Mouse (Mus musculus) CH12.LX (cell line): ENCODE data around the gene Cstad. TPM values are rescaled to one million over a fixed set of nuclear protein-coding genes. Genes with fewer than 3 reads are reported as not detected.

ENCODE experiments used
- DNase-seq: peaks from one replicate; pipeline ENCODE4 v3.0.0-alpha.2; 2013; ENCODE audit errors: extremely low read depth
- H3K27ac ChIP-seq: 2 replicates; pipeline ENCODE4 v1.5.1; 2012; ENCODE audit warnings: low read depth, mild to moderate bottlenecking, control low read depth, moderate library complexity; ENCODE audit not compliant: insufficient read depth
- H3K27me3 ChIP-seq: replicated peaks from 2 replicates; pipeline ENCODE3; 2012; ENCODE audit warnings: inconsistent platforms
- H3K36me3 ChIP-seq, 2 experiments: replicated peaks in 1 of 2; 2 replicates each; pipeline versions ENCODE3 to v1.6.1; 2012; ENCODE audit warnings: inconsistent platforms in 1 of 2, low read length in 1 of 2, mild to moderate bottlenecking in 1 of 2, mixed read lengths in 1 of 2, moderate library complexity in 1 of 2; ENCODE audit not compliant: control insufficient read depth in 1 of 2, insufficient read depth in 1 of 2
- H3K4me1 ChIP-seq, 2 experiments: 2 replicates each; pipeline ENCODE4 v1.6.1; 2012; ENCODE audit warnings: inconsistent platforms in 1 of 2, moderate library complexity in 1 of 2; ENCODE audit not compliant: insufficient read depth in 2 of 2, control insufficient read depth in 1 of 2
- H3K4me2 ChIP-seq: 2 replicates; pipeline ENCODE4 v1.6.1; 2012; ENCODE audit warnings: low read depth, mild to moderate bottlenecking, control low read depth; ENCODE audit not compliant: poor library complexity, insufficient read depth, severe bottlenecking
- H3K4me3 ChIP-seq, 3 experiments: fragments of 150-350 bp in 1 of 3; sonication (generic) in 1 of 3; replicated peaks in 1 of 3; 2 replicates each; pipeline versions ENCODE3 to v1.5.1; 2011 to 2012; ENCODE audit warnings: low read depth in 2 of 3, low read length in 2 of 3, mild to moderate bottlenecking in 2 of 3, moderate library complexity in 2 of 3, control low read depth in 1 of 3, improper control_type of control experiment in 1 of 3, inconsistent platforms in 1 of 3, mixed read lengths in 1 of 3; ENCODE audit not compliant: poor library complexity in 1 of 3
- H3K79me2 ChIP-seq: replicated peaks from 2 replicates; pipeline ENCODE4 v1.6.1; 2012; ENCODE audit warnings: mild to moderate bottlenecking, moderate library complexity; ENCODE audit not compliant: control insufficient read depth, poor library complexity, insufficient read depth, severe bottlenecking; ENCODE audit errors: extremely low read depth
- H3K9ac ChIP-seq: 2 replicates; pipeline ENCODE4 v1.6.1; 2012; ENCODE audit warnings: low read depth, mild to moderate bottlenecking, control low read depth, moderate library complexity; ENCODE audit not compliant: insufficient read depth
- H3K9me3 ChIP-seq: replicated peaks from 2 replicates; pipeline ENCODE3; 2012; ENCODE audit warnings: low read length, inconsistent platforms, mixed read lengths
- CHD1 ChIP-seq: IDR thresholded peaks from 2 replicates; pipeline ENCODE4 v1.6.1; 2012; ENCODE audit warnings: low read depth, low read length, improper control_type of control experiment, inconsistent platforms
- E2F4 ChIP-seq: IDR thresholded peaks from 2 replicates; pipeline ENCODE4 v1.6.1; 2011; ENCODE audit warnings: low read depth, low read length, improper control_type of control experiment; ENCODE audit not compliant: insufficient replicate concordance
- EP300 ChIP-seq: IDR thresholded peaks from 2 replicates; pipeline ENCODE4 v1.6.1; 2011; ENCODE audit warnings: low read length, improper control_type of control experiment
- ETS1 ChIP-seq: conservative IDR thresholded peaks from 2 replicates; pipeline ENCODE4 v1.6.1; 2012; ENCODE audit warnings: low read depth, mild to moderate bottlenecking, inconsistent platforms, low read length, improper control_type of control experiment, moderate library complexity
- GABPA ChIP-seq: IDR thresholded peaks from 2 replicates; pipeline ENCODE4 v1.6.1; 2012; ENCODE audit warnings: low read depth, low read length, improper control_type of control experiment, inconsistent platforms; ENCODE audit not compliant: insufficient replicate concordance
- KAT2A ChIP-seq: IDR thresholded peaks from 2 replicates; pipeline ENCODE4 v1.6.1; 2012; ENCODE audit warnings: low read length, improper control_type of control experiment, inconsistent platforms; ENCODE audit not compliant: insufficient replicate concordance
- MAFK ChIP-seq: IDR thresholded peaks from 2 replicates; pipeline ENCODE4 v1.6.1; 2011; ENCODE audit warnings: low read length, improper control_type of control experiment; ENCODE audit not compliant: insufficient replicate concordance
- MAX ChIP-seq: IDR thresholded peaks from 2 replicates; pipeline ENCODE4 v1.6.1; 2011; ENCODE audit warnings: low read length, improper control_type of control experiment
- MAZ ChIP-seq: IDR thresholded peaks from 2 replicates; pipeline ENCODE4 v1.6.1; 2012; ENCODE audit warnings: low read depth, mild to moderate bottlenecking, inconsistent platforms, low read length, improper control_type of control experiment, moderate library complexity
- MEF2A ChIP-seq: IDR thresholded peaks from 2 replicates; pipeline ENCODE4 v1.6.1; 2014; ENCODE audit warnings: low read depth, mild to moderate bottlenecking, inconsistent platforms, low read length, improper control_type of control experiment, borderline replicate concordance
- MYC ChIP-seq: IDR thresholded peaks from 2 replicates; pipeline ENCODE4 v1.6.1; 2011; ENCODE audit warnings: low read depth, mild to moderate bottlenecking, improper control_type of control experiment, low read length
- NELFE ChIP-seq: IDR thresholded peaks from 2 replicates; pipeline ENCODE4 v1.6.1; 2011; ENCODE audit warnings: low read depth, low read length, improper control_type of control experiment
- POLR2AphosphoS2 ChIP-seq: IDR thresholded peaks from 2 replicates; pipeline ENCODE4 v1.6.1; 2011; ENCODE audit warnings: low read depth, low read length, improper control_type of control experiment
- RCOR1 ChIP-seq: conservative IDR thresholded peaks from 2 replicates; pipeline ENCODE4 v1.6.1; 2012; ENCODE audit warnings: low read depth, mild to moderate bottlenecking, inconsistent platforms, low read length, improper control_type of control experiment
- SIN3A ChIP-seq: IDR thresholded peaks from 2 replicates; pipeline ENCODE4 v1.6.1; 2012; ENCODE audit warnings: low read length, improper control_type of control experiment, inconsistent platforms
- TBP ChIP-seq: conservative IDR thresholded peaks from 2 replicates; pipeline ENCODE4 v1.6.1; 2011; ENCODE audit warnings: low read depth, low read length, improper control_type of control experiment
- TCF12 ChIP-seq: IDR thresholded peaks from 2 replicates; pipeline ENCODE4 v1.6.1; 2014; ENCODE audit warnings: low read depth, mild to moderate bottlenecking, inconsistent platforms, low read length, improper control_type of control experiment
- USF1 ChIP-seq: IDR thresholded peaks from 2 replicates; pipeline ENCODE4 v1.6.1; 2014; ENCODE audit warnings: low read depth, mild to moderate bottlenecking, inconsistent platforms, low read length, improper control_type of control experiment
- ZC3H11A ChIP-seq: IDR thresholded peaks from 2 replicates; pipeline ENCODE4 v1.6.1; 2012; ENCODE audit warnings: low read depth, mild to moderate bottlenecking, inconsistent platforms, low read length, improper control_type of control experiment
- ZKSCAN1 ChIP-seq: IDR thresholded peaks from 2 replicates; pipeline ENCODE4 v1.6.1; 2012; ENCODE audit warnings: low read depth, inconsistent platforms, low read length, improper control_type of control experiment, borderline replicate concordance
- ZMIZ1 ChIP-seq: IDR thresholded peaks from 2 replicates; pipeline ENCODE4 v1.6.1; 2012; ENCODE audit warnings: low read depth, mild to moderate bottlenecking, inconsistent platforms, low read length, improper control_type of control experiment
- ZNF384 ChIP-seq: IDR thresholded peaks from 2 replicates; pipeline ENCODE4 v1.6.1; 2012; ENCODE audit warnings: low read depth, low read length, improper control_type of control experiment, inconsistent platforms
- dilution Hi-C: fragments of 300-500 bp; cut with MboI; formaldehyde crosslinking; loops from 2 replicates; pipeline ENCODE4 v1.14.3; 2020; ENCODE audit warnings: low sequenced_read_pairs; ENCODE audit not compliant: extremely low pct_unique_long_range_greater_than_20kb, extremely low pct_ligation_motif_present
- in situ Hi-C: fragments of 300-500 bp; cut with MboI; formaldehyde crosslinking; loops from 3 replicates; pipeline ENCODE4 v1.14.3; 2019; ENCODE audit warnings: low sequenced_read_pairs, low pct_ligation_motif_present, low pct_unique_long_range_greater_than_20kb, mixed read lengths
- polyA plus RNA-seq: library from polyadenylated mRNA; unstranded; fragments of >175 nt; gene quantifications from 2 replicates; pipeline ENCODE4 v1.2.1, GENCODE M21; 2012; ENCODE audit warnings: low read depth; ENCODE audit not compliant: insufficient read length
- total RNA-seq, 2 experiments: library from RNA; depleted of rRNA; stranded (reverse); fragments of 300-350 nt in 1 of 2; fragments of >200 nt in 1 of 2; gene quantifications; 2 replicates each; pipeline ENCODE4 v1.2.3; 2012 to 2014

The Cstad gene
- total and polyA plus RNA-seq, 3 experiments, result 0.29 to 0.51 TPM; not detected in 1

DNA sequence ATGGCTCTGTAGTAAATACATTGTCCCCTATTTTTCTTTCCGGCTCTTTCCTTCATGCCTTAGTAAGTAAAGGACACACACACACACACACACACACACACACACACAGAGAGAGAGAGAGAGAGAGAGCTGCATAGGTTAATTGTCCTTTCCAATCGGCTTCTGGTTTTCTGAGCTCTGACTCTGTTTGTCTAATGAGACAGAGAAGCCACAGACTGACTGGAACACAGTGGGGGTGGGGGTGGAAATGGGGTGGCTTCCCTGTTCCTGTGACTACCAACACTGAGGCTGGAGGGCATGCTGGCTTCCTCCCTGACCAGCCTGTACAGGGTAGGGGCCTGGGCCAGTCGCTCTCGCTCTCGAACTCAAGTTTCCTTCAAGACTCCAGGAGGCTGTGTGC lies 8.9 kb downstream of the Cstad start:
- Histone ChIP-seq H3K79me2 (no peaks in the 10 kb centered on the region), H3K36me3 (no peaks in the 10 kb centered on the region), H3K27me3 (no peaks in the 10 kb centered on the region), H3K9ac (no peak overlapping the region), H3K4me1 (peaks cover 8 to 34% of the 10 kb centered on the region in 2 experiments; a peak in 3 of 4 replicates), H3K4me3 (no peak overlapping the region), H3K9me3 (peaks cover 2% of the 10 kb centered on the region), H3K4me2 (no peak overlapping the region), H3K27ac (no peak overlapping the region)
- dilution Hi-C loops, result no loop called here
- in situ Hi-C loops, result no loop called here
- DNase-seq, result no peak
- no peak for TF ChIP-seq MAFK
- TF ChIP-seq TBP, result no peak
- no peak for TF ChIP-seq NELFE
- TF ChIP-seq SIN3A, result no peak
- TF ChIP-seq CHD1, result no peak
- TF ChIP-seq POLR2AphosphoS2, result no peak
- no peak for TF ChIP-seq E2F4
- no peak for TF ChIP-seq ETS1
- no peak for TF ChIP-seq GABPA
- TF ChIP-seq ZKSCAN1, result no peak
- TF ChIP-seq ZC3H11A, result no peak
- no peak for TF ChIP-seq MYC
- no peak for TF ChIP-seq TCF12
- TF ChIP-seq MEF2A, result no peak
- TF ChIP-seq RCOR1, result no peak
- TF ChIP-seq ZMIZ1, result no peak
- no peak for TF ChIP-seq MAZ
- no peak for TF ChIP-seq MAX
- TF ChIP-seq KAT2A, result no peak
- TF ChIP-seq ZNF384, result no peak

DNA sequence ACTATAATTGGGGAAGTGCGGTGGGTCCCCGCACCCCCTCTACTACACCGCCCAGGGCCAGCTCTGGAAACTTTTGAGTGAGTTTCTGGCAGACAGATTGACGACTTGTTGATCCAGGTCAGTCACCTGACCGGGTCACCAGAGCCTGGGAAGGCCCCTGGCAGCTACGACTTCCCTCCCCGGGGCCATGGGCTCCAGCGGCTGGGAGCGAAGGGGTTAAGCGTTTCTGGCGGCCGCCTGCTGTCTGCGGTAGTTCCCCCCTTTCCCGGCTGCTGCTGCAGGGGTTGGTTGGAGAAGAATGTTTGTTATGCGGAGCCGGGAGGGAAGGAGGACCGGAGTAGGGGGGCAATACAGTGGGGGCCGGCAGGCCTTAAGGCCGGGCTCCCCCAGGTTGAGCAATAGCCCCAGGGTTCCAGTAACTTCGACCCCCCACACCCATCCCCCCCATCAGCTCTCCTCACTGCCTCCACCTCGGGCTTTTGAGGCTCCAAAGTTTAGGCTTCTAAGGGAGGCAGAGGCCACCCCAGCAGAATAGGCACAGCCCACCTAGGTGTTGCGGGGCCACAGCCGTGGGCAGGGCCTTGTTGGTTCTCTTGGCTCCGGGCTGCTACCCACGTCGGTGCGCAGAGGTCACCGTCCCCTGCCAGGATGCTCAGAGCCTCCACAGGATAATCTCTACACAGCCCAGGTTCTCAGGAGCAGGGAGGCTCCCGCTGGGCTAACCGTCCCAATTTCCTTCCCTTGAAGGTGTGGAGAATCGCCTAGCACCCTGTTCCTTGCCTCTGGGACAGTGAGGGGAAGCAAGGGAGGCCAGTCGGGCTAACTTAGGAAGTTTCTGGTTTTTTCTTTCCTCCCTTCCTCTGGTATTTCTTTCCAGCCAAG lies 10.3 kb downstream of the Cstad start:
- H3K27me3 ChIP-seq, result no peaks in the 10 kb centered on the region
- H3K4me3 ChIP-seq, result no peak overlapping the region
- no peak for TF ChIP-seq EP300
- TF ChIP-seq TCF12, result no peak
- TF ChIP-seq USF1, result no peak
- TF ChIP-seq GABPA, result no peak
- in situ Hi-C loops, result no loop called here
- no peaks in the 10 kb centered on the region for H3K9me3 ChIP-seq
- H3K79me2 ChIP-seq, result no peaks in the 10 kb centered on the region
- DNase-seq, result no peak
- H3K4me2 ChIP-seq, result no peak overlapping the region
- H3K27ac ChIP-seq, result no peak overlapping the region
- dilution Hi-C loops, result no loop called here
- peaks cover 8 to 24% of the 10 kb centered on the region in 2 experiments; a peak in 3 of 4 replicates for H3K4me1 ChIP-seq
- no peaks in the 10 kb centered on the region for H3K36me3 ChIP-seq
- H3K9ac ChIP-seq, result no peak overlapping the region
